Mouse (Mus musculus) CD4-positive, CD25-positive, alpha-beta regulatory T cell, adult 4 months (primary cell): ENCODE results near the gene Nrl. TPM values are rescaled to one million over a fixed set of nuclear protein-coding genes. Genes with fewer than 3 reads are reported as not detected.

Source experiments
- ATAC-seq: one replicate; pipeline ENCODE4 v1.8.0; 2017
- polyA plus RNA-seq, 2 experiments: library from polyadenylated mRNA; unstranded; fragments of 100-300 nt; shearing (Covaris generic); gene quantifications; one replicate each; pipeline ENCODE4 v1.2.1; 2017

Nrl gene
- polyA plus RNA-seq, 2 experiments from 2014 or later, result 0.07 TPM; not detected in 1

GRCm38 (mm10) chr14:55527940-55528339 is 3.2 kb upstream of the Nrl start:
- peak; percentile 37 for ATAC-seq

GRCm38 (mm10) chr14:55526674-55527073 is 1.9 kb upstream of the Nrl start:
- ATAC-seq, result no peak

GRCm38 (mm10) chr14:55524062-55524461 is 719 bp downstream of the Nrl start:
- no peak for ATAC-seq

- ATAC-seq, result no peak
Measured at GRCm38 (mm10) chr14:55520451-55521361, 4.1 kb downstream of the Nrl start.

GRCm38 (mm10) chr14:55519604-55520003 is 5.2 kb downstream of the Nrl start:
- ATAC-seq, result no peak

- ATAC-seq, result no peak
Measured at GRCm38 (mm10) chr14:55518897-55519296, 5.9 kb downstream of the Nrl start.

GRCm38 (mm10) chr14:55515846-55516245 is 8.9 kb downstream of the Nrl start:
- ATAC-seq, result no peak

GRCm38 (mm10) chr14:55513927-55514326 is 10.9 kb downstream of the Nrl start:
- ATAC-seq, result no peak

- no peak for ATAC-seq
Measured at GRCm38 (mm10) chr14:55511037-55511436, 13.7 kb downstream of the Nrl start.

GRCm38 (mm10) chr14:55510125-55510731 is 14.6 kb downstream of the Nrl start, which contains the start of gene Cpne6:
TSS of gene Cpne6 (plus strand) at chr14:55510445.
- no peak for ATAC-seq

GRCm38 (mm10) chr14:55509540-55509939 is 15.2 kb downstream of the Nrl start:
- ATAC-seq, result no peak

- no peak for ATAC-seq
Measured at GRCm38 (mm10) chr14:55507801-55508200, 17.0 kb downstream of the Nrl start.

GRCm38 (mm10) chr14:55505612-55506011 is 19.2 kb downstream of the Nrl start:
- no peak for ATAC-seq

- peak; percentile 97 for ATAC-seq
Measured at GRCm38 (mm10) chr14:55497449-55497821, 27.3 kb downstream of the Nrl start.

- no peak for ATAC-seq
Measured at GRCm38 (mm10) chr14:55496761-55497448, 27.9 kb downstream of the Nrl start.

- ATAC-seq, result no peak
Measured at GRCm38 (mm10) chr14:55495509-55496240, 29.1 kb downstream of the Nrl start.

GRCm38 (mm10) chr14:55492103-55492502 is 32.7 kb downstream of the Nrl start:
- ATAC-seq, result no peak

GRCm38 (mm10) chr14:55491291-55491833 is 33.4 kb downstream of the Nrl start:
- peak; percentile 40 for ATAC-seq

- ATAC-seq, result peak; percentile 80
Measured at GRCm38 (mm10) chr14:55490361-55491201, 34.2 kb downstream of the Nrl start, which contains the start of gene Carmil3. TSS of gene Carmil3 (plus strand) at chr14:55490651.

- no peak for ATAC-seq
Measured at GRCm38 (mm10) chr14:55486836-55487235, 37.9 kb downstream of the Nrl start.

- ATAC-seq, result no peak
Measured at GRCm38 (mm10) chr14:55484430-55485085, 40.2 kb downstream of the Nrl start.
